Mouse (Mus musculus) brain, embryonic 14.5 days (tissue): Measurements from ENCODE around the gene Cers6.

ENCODE experiments used
- CTCF ChIP-seq: fragments of 200-500 bp; IDR thresholded peaks from 2 replicates; pipeline ENCODE4 v1.5.1; 2012; ENCODE audit warnings: inconsistent platforms, mild to moderate bottlenecking, moderate library complexity, borderline replicate concordance; ENCODE audit not compliant: insufficient read depth, insufficient read length; ENCODE audit errors: extremely low read depth
- POLR2A ChIP-seq: fragments of 200-500 bp; IDR thresholded peaks from 2 replicates; pipeline ENCODE4 v1.6.1; 2012; ENCODE audit warnings: mild to moderate bottlenecking, inconsistent platforms, borderline replicate concordance; ENCODE audit not compliant: poor library complexity, insufficient read depth, insufficient read length, severe bottlenecking; ENCODE audit errors: extremely low read depth

- TF ChIP-seq POLR2A: no peak
- TF ChIP-seq CTCF: no peak
Measured at GRCm38 (mm10) chr2:69083198-69083509, 221.9 kb downstream of the Cers6 start.
